Mouse (Mus musculus): ENCODE results near the gene AW822073. TPM values are rescaled to one million over a fixed set of nuclear protein-coding genes. Genes with fewer than 3 reads are reported as not detected.
"Not testable (repeated sequence)": the region's sequence is repeated elsewhere in the genome, so short reads cannot be mapped to it uniquely, and the experiment has no call there.

Gene AW822073
- polyA plus RNA-seq, 1 experiment = 0.16 TPM

DNA sequence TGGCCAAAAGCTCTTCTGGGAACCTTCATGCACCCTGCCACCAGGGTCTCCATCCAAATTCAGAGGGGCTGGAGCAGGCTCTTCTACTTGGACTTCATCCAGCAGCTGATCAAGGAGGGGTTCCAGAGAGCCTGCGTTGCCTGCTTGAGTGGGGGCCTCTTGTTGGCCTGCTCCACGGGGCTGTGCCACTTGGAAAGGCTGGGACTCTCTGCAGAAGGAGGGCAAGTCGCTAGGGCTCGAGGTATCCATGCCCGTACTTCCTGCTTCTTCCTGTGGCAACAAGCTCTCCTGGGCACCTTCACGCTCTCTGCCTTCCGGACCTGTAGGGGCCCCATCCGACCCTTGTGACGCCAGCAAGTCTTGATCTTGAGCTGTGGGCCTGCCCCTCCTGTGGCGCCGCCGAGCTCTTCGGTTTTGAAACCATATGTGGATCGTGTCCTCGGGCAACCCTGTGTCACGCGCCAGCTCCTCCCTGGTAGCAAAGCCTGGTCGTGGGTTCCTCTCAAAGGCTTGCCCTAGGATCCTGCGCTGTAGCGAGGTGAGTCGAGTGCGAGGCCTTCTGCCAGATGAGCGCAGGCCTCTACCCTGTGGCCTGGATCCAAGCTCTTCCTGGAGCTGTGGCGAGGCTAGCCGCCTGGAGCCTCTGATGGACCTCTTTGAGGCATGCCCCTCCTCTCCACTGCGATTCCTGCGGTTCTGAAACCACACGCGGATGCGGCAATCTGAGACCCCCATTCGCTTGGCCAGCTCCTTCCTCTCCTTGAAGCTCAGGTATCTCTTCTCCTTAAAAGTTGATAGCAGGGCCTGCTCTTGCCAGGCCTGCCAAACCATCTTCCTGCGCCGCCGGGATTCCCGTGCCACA lies 7.3 kb upstream of the AW822073 start:
- peaks cover 27% of the 10 kb centered on the region for H3K9me3 ChIP-seq
- H3K4me3 ChIP-seq (replicated peaks); H3K27me3 ChIP-seq (replicated peaks); H3K36me3 ChIP-seq (replicated peaks; ENCODE audit: low read length); H3K4me1 ChIP-seq: not testable (repeated sequence)

- H3K4me1 ChIP-seq; H3K27me3 ChIP-seq (replicated peaks); H3K36me3 ChIP-seq (replicated peaks; ENCODE audit: low read length): not testable (repeated sequence)
- Histone ChIP-seq H3K4me3 (replicated peaks) (peak overlapping the region; percentile 1), H3K9me3 (peaks cover 20% of the 10 kb centered on the region)
Measured at GRCm38 (mm10) chr10:58231088-58231487, 6.4 kb upstream of the AW822073 start.

- peaks cover 17% of the 10 kb centered on the region for H3K9me3 ChIP-seq
- H3K4me1 ChIP-seq; H3K4me3 ChIP-seq (replicated peaks); H3K27me3 ChIP-seq (replicated peaks); H3K36me3 ChIP-seq (replicated peaks; ENCODE audit: low read length): not testable (repeated sequence)
Measured at GRCm38 (mm10) chr10:58230021-58230420, 5.3 kb upstream of the AW822073 start.

DNA sequence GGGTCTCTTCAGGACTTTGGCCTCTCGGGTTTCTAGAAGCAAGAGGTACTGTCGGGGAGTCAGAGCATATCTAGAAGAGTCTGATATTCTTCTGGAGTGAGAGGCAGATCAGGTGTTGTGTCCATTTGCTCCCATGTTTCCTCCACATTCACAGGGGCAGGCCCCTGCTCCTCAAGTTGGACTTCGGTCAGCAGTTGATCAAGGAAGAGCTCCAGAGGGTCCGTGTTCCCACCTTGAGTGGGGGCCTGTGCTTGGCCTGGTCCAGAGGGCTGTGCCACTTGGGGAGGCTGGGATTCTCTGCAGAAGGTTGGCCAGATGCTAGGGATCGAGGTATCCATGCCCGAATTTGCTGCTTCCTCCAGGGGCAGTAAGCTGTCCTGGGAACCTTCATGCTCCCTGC lies 3.1 kb upstream of the AW822073 start:
- H3K27me3 ChIP-seq (replicated peaks); H3K4me1 ChIP-seq; H3K4me3 ChIP-seq (replicated peaks); H3K36me3 ChIP-seq (replicated peaks; ENCODE audit: low read length): not testable (repeated sequence)
- H3K9me3 ChIP-seq = peaks cover 14% of the 10 kb centered on the region

DNA sequence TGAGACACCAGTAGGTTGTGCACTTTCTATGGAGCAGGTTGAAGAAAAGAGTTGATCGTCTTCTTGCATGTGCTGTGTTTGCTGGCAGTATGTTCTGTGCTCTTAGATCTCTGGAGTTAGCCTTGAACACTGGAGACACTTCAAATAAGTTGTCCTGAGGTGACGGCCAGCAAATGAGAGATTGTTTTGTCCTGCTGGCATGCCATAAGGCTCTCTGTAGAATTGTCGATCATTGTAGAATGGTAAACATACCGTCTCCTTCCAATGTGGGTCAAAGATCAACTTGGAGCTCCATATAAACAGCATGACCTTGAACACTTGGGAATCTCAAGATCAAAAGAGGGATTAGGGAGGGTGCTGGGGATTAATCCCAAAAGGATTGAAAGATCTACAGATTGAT lies 1.6 kb upstream of the AW822073 start:
- H3K4me1 ChIP-seq; H3K36me3 ChIP-seq (replicated peaks; ENCODE audit: low read length); H3K9me3 ChIP-seq; H3K4me3 ChIP-seq (replicated peaks); H3K27me3 ChIP-seq (replicated peaks): not testable (repeated sequence)

- not testable (repeated sequence) for H3K27me3 ChIP-seq (replicated peaks); H3K4me1 ChIP-seq; H3K4me3 ChIP-seq (replicated peaks); H3K9me3 ChIP-seq; H3K36me3 ChIP-seq (replicated peaks; ENCODE audit: low read length)
Measured at GRCm38 (mm10) chr10:58223972-58224805, 541 bp downstream of the AW822073 start.

DNA sequence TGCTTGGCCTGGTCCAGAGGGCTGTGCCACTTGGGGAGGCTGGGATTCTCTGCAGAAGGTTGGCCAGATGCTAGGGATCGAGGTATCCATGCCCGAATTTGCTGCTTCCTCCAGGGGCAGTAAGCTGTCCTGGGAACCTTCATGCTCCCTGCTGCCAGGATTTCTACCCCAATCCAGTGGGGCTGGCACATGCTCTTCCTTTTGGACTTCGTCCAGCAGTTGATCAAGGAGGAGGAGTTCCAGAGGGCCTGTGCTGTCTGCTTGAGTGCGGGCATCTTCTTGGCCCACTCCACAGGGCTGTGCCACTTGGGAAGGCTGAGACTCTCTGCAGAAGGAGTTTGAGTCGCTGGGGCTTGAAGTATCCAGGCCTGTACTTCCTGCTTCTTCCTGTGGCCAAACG lies 1.6 kb downstream of the AW822073 start:
- not testable (repeated sequence) for H3K9me3 ChIP-seq; H3K4me1 ChIP-seq; H3K36me3 ChIP-seq (replicated peaks; ENCODE audit: low read length); H3K4me3 ChIP-seq (replicated peaks); H3K27me3 ChIP-seq (replicated peaks)

GRCm38 (mm10) chr10:58221571-58221970 lies 3.2 kb downstream of the AW822073 start:
- not testable (repeated sequence) for H3K4me3 ChIP-seq (replicated peaks); H3K27me3 ChIP-seq (replicated peaks); H3K36me3 ChIP-seq (replicated peaks; ENCODE audit: low read length); H3K9me3 ChIP-seq; H3K4me1 ChIP-seq

GRCm38 (mm10) chr10:58220726-58221125 lies 4.0 kb downstream of the AW822073 start:
- H3K9me3 ChIP-seq = 0 out of 2 replicates have a peak, but pooled peaks cover 5% of the 10 kb centered on the region
- no peaks in the 10 kb centered on the region for H3K27me3 ChIP-seq (replicated peaks)
- no peaks in the 10 kb centered on the region for H3K36me3 ChIP-seq (replicated peaks; ENCODE audit: low read length)
- TF ChIP-seq GATA1 (IDR thresholded peaks at IDR 0.05; ENCODE audit: borderline replicate concordance, low read length) = 0 out of 3 replicates have a peak, but pooled peaks have one; percentile 12
- TF ChIP-seq FLI1 (IDR thresholded peaks at IDR 0.05; ENCODE audit: low read length) = no peak
- no peaks in the 10 kb centered on the region for H3K4me1 ChIP-seq
- H3K4me3 ChIP-seq (replicated peaks) = no peak overlapping the region

GRCm38 (mm10) chr10:58217366-58217765 lies 7.4 kb downstream of the AW822073 start:
- no peaks in the 10 kb centered on the region for H3K27me3 ChIP-seq (replicated peaks)
- TF ChIP-seq FLI1 (IDR thresholded peaks at IDR 0.05; ENCODE audit: low read length) (no peak), GATA1 (IDR thresholded peaks at IDR 0.05; ENCODE audit: borderline replicate concordance, low read length) (no peak)

DNA sequence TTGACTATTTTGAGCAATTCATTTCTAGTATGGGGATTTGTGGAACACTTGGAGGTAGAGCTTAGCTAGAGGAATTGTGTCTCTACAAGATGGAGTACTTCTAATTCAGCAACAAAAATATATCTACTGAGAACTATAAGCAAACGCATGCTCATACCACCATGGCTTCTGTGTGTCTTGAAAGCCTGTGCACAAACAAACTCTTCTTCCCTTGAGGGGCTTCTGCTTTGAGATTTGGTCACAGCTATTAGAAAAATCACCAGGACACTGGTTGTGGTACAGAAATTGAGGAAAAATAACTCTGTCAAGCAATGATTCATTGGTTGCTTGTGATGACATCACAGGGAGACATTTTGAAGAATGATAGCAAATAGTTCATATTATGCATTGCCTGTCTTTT lies 9.4 kb downstream of the AW822073 start:
- no peaks in the 10 kb centered on the region for H3K4me1 ChIP-seq
- no peak for TF ChIP-seq GATA1 (IDR thresholded peaks at IDR 0.05; ENCODE audit: borderline replicate concordance, low read length)
- no peak for TF ChIP-seq FLI1 (IDR thresholded peaks at IDR 0.05; ENCODE audit: low read length)
- H3K36me3 ChIP-seq (replicated peaks; ENCODE audit: low read length) = no peaks in the 10 kb centered on the region
- H3K9me3 ChIP-seq = 0 out of 2 replicates have a peak, but pooled peaks cover 2% of the 10 kb centered on the region
- H3K4me3 ChIP-seq (replicated peaks) = no peak overlapping the region
- no peaks in the 10 kb centered on the region for H3K27me3 ChIP-seq (replicated peaks)

More at GRCm38 (mm10) chr10:58217366-58217765, 7.4 kb downstream of the AW822073 start:
- 0 out of 2 replicates have a peak, but pooled peaks cover 5% of the 10 kb centered on the region for H3K9me3 ChIP-seq
- H3K4me1 ChIP-seq = no peaks in the 10 kb centered on the region
- no peak overlapping the region for H3K4me3 ChIP-seq (replicated peaks)
- no peaks in the 10 kb centered on the region for H3K36me3 ChIP-seq (replicated peaks; ENCODE audit: low read length)

All from megakaryocyte, embryonic 14.5 days (primary cell).